Mouse (Mus musculus): ENCODE results near the gene Cend1. TPM values are rescaled to one million over a fixed set of nuclear protein-coding genes. Genes with fewer than 3 reads are reported as not detected.
A peak's percentile ranks its signal among the peaks of the same experiment; 100 is the strongest.

Gene Cend1
- polyA plus RNA-seq, 1 experiment from 2014 or later = not detected

GRCm38 (mm10) chr7:141438201-141438968 is 9.1 kb upstream of the Cend1 start:
- Histone ChIP-seq H3K9ac (no peak overlapping the region), H3K27ac (ENCODE audit: low read depth) (no peak overlapping the region), H3K4me2 (no peak overlapping the region), H3K4me1 (ENCODE audit: insufficient read depth) (peaks cover 29% of the 10 kb centered on the region), H3K4me3 (ENCODE audit: low read depth, low read length) (no peak overlapping the region), H3K36me3 (ENCODE audit: insufficient read depth) (peaks cover 35% of the 10 kb centered on the region), H3K27me3 (ENCODE audit: insufficient read depth, low read length) (no peaks in the 10 kb centered on the region), H3K9me3 (ENCODE audit: low read depth, low read length) (no peaks in the 10 kb centered on the region)
- no peak for TF ChIP-seq CTCF (IDR thresholded peaks at IDR 0.05; ENCODE audit: low read depth)
- WGBS = 89% methylated on average over 12 of the region's 12 CpGs
- no peak for ATAC-seq (ENCODE audit: insufficient read depth)
- no peak for DNase-seq

GRCm38 (mm10) chr7:141437178-141438120 is 8.2 kb upstream of the Cend1 start, which contains the start of gene Slc25a22:
Gene Slc25a22, minus strand, starts transcription at chr7:141437892.
- WGBS = 6% methylated on average over 53 of the region's 53 CpGs
- peak within 1 kb of the TSS; percentile 96 for H3K4me2 ChIP-seq
- H3K9ac ChIP-seq = peak within 1 kb of the TSS; percentile 76
- peak; percentile 93 for DNase-seq
- peak within 1 kb of the TSS; percentile 70 for H3K4me3 ChIP-seq (ENCODE audit: low read depth, low read length)
- peak; percentile 85 for ATAC-seq (ENCODE audit: insufficient read depth)
- TF ChIP-seq CTCF (IDR thresholded peaks at IDR 0.05; ENCODE audit: low read depth) = peak; percentile 74
- no peak within 1 kb of the TSS for H3K27ac ChIP-seq (ENCODE audit: low read depth)
- peaks cover 20% of the 10 kb centered on the region; the same call in 1 of the 2 replicates for H3K4me1 ChIP-seq (ENCODE audit: insufficient read depth)
- H3K9me3 ChIP-seq (ENCODE audit: low read depth, low read length) = no peaks in the 10 kb centered on the region
- H3K36me3 ChIP-seq (ENCODE audit: insufficient read depth) = peaks cover 44% of the 10 kb centered on the region
- H3K27me3 ChIP-seq (ENCODE audit: insufficient read depth, low read length) = no peaks in the 10 kb centered on the region

- H3K36me3 ChIP-seq (ENCODE audit: insufficient read depth) = peaks cover 50% of the 10 kb centered on the region
- H3K27ac ChIP-seq (ENCODE audit: low read depth) = no peak overlapping the region
- peaks cover 20% of the 10 kb centered on the region; the same call in 1 of the 2 replicates for H3K4me1 ChIP-seq (ENCODE audit: insufficient read depth)
- ATAC-seq (ENCODE audit: insufficient read depth) (no peak), DNase-seq (no peak)
- peak overlapping the region; percentile 70 for H3K4me3 ChIP-seq (ENCODE audit: low read depth, low read length)
- no peak for TF ChIP-seq CTCF (IDR thresholded peaks at IDR 0.05; ENCODE audit: low read depth)
- no peaks in the 10 kb centered on the region for H3K9me3 ChIP-seq (ENCODE audit: low read depth, low read length)
- no peaks in the 10 kb centered on the region for H3K27me3 ChIP-seq (ENCODE audit: insufficient read depth, low read length)
- H3K9ac ChIP-seq = peak overlapping the region; percentile 76; the same call in 1 of the 2 replicates
- peak overlapping the region; percentile 96 for H3K4me2 ChIP-seq
- 38% methylated on average over 2 of the region's 2 CpGs for whole genome bisulfite sequencing
These were observed 7.2 kb upstream of the Cend1 start for GRCm38 (mm10) chr7:141436523-141436892.

GRCm38 (mm10) chr7:141435856-141436522 is 6.7 kb upstream of the Cend1 start:
- Histone ChIP-seq H3K36me3 (ENCODE audit: insufficient read depth) (peaks cover 55% of the 10 kb centered on the region), H3K9ac (no peak overlapping the region), H3K4me1 (ENCODE audit: insufficient read depth) (peaks cover 20% of the 10 kb centered on the region; the same call in 1 of the 2 replicates)

GRCm38 (mm10) chr7:141435129-141435855 is 6.0 kb upstream of the Cend1 start:
- H3K36me3 ChIP-seq (ENCODE audit: insufficient read depth) = peaks cover 56% of the 10 kb centered on the region
- peak overlapping the region; percentile 51 for H3K9ac ChIP-seq
- 4% methylated on average over 17 of the region's 17 CpGs for WGBS
- peak overlapping the region; percentile 37 for H3K4me3 ChIP-seq (ENCODE audit: low read depth, low read length)
- peak overlapping the region; percentile 70 for H3K4me2 ChIP-seq
- ATAC-seq (ENCODE audit: insufficient read depth) (peak; percentile 26), DNase-seq (peak; percentile 73)
- TF ChIP-seq CTCF (IDR thresholded peaks at IDR 0.05; ENCODE audit: low read depth) = no peak
- no peak overlapping the region for H3K27ac ChIP-seq (ENCODE audit: low read depth)
- no peaks in the 10 kb centered on the region for H3K9me3 ChIP-seq (ENCODE audit: low read depth, low read length)
- no peaks in the 10 kb centered on the region for H3K27me3 ChIP-seq (ENCODE audit: insufficient read depth, low read length)
- H3K4me1 ChIP-seq (ENCODE audit: insufficient read depth) = peaks cover 20% of the 10 kb centered on the region; the same call in 1 of the 2 replicates

More at GRCm38 (mm10) chr7:141435856-141436522, 6.7 kb upstream of the Cend1 start:
- ATAC-seq (ENCODE audit: insufficient read depth) (no peak), DNase-seq (no peak)
- no peak overlapping the region for H3K27ac ChIP-seq (ENCODE audit: low read depth)
- H3K9me3 ChIP-seq (ENCODE audit: low read depth, low read length) = no peaks in the 10 kb centered on the region
- peak overlapping the region; percentile 70; the same call in 1 of the 2 replicates for H3K4me3 ChIP-seq (ENCODE audit: low read depth, low read length)
- WGBS = 79% methylated on average over 9 of the region's 9 CpGs
- peak overlapping the region; percentile 96 for H3K4me2 ChIP-seq
- H3K27me3 ChIP-seq (ENCODE audit: insufficient read depth, low read length) = no peaks in the 10 kb centered on the region
- TF ChIP-seq CTCF (IDR thresholded peaks at IDR 0.05; ENCODE audit: low read depth) = no peak

GRCm38 (mm10) chr7:141434464-141434863 is 5.2 kb upstream of the Cend1 start:
- Histone ChIP-seq H3K9ac (peak overlapping the region; percentile 51), H3K36me3 (ENCODE audit: insufficient read depth) (peaks cover 50% of the 10 kb centered on the region), H3K27ac (ENCODE audit: low read depth) (no peak overlapping the region; the same call in 1 of the 2 replicates), H3K4me3 (ENCODE audit: low read depth, low read length) (peak overlapping the region; percentile 37), H3K27me3 (ENCODE audit: insufficient read depth, low read length) (no peaks in the 10 kb centered on the region), H3K4me2 (peak overlapping the region; percentile 70), H3K9me3 (ENCODE audit: low read depth, low read length) (no peaks in the 10 kb centered on the region), H3K4me1 (ENCODE audit: insufficient read depth) (peaks cover 20% of the 10 kb centered on the region; the same call in 1 of the 2 replicates)
- DNase-seq (peak; percentile 72), ATAC-seq (ENCODE audit: insufficient read depth) (no peak)
- WGBS = 13% methylated on average over 8 of the region's 8 CpGs
- TF ChIP-seq CTCF (IDR thresholded peaks at IDR 0.05; ENCODE audit: low read depth) = no peak
